ENCODE assay signal across 14 mouse cellular contexts in genomic region chr1:187841629-187842028, GRCm38 (mm10).
"Had no signal": no experiment of that assay in that cellular context is flagged by ENCODE, and none has a peak within 500 bp of the region (broad histone marks: within the 10 kb centered on the region; RNA-seq: fewer than 3 reads in every experiment).

No protein-coding gene starts in this region.

- H3K9ac ChIP-seq: kidney, embryonic 15.5 days; liver, embryonic 15.5 days; lung, embryonic 14.5 days; midbrain, embryonic 12.5 days had no signal

- H3K27me3 ChIP-seq: kidney, embryonic 15.5 days; liver, embryonic 15.5 days; megakaryocyte, embryonic 14.5 days had no signal

- H3K27ac ChIP-seq: kidney, embryonic 15.5 days; left cerebral cortex, adult 2 months; limb, embryonic 10.5 days; liver, embryonic 15.5 days; midbrain, embryonic 12.5 days had no signal

- H3K4me1 ChIP-seq: liver, embryonic 15.5 days; megakaryocyte, embryonic 14.5 days had no signal

- H3K4me2 ChIP-seq: kidney, embryonic 15.5 days; liver, embryonic 11.5 days; liver, embryonic 15.5 days; lung, embryonic 14.5 days; midbrain, embryonic 12.5 days had no signal

- H3K4me3 ChIP-seq: kidney, embryonic 15.5 days; left cerebral cortex, adult 2 months; limb, embryonic 10.5 days; liver, embryonic 15.5 days; megakaryocyte, embryonic 14.5 days; midbrain, embryonic 12.5 days had no signal

- DNase-seq: kidney, postnatal 14 days; lung, embryonic 14.5 days; lung, postnatal 10 days; lung, postnatal 4 days; right cerebral cortex, postnatal 14 days; thymus, adult 18-20 months; thymus, postnatal 14 days had no signal

- H3K36me3 ChIP-seq: kidney, embryonic 15.5 days; limb, embryonic 10.5 days; liver, embryonic 15.5 days; midbrain, embryonic 12.5 days had no signal

- H3K9me3 ChIP-seq: kidney, embryonic 15.5 days; limb, embryonic 10.5 days; liver, embryonic 15.5 days; midbrain, embryonic 12.5 days had no signal
